Mouse (Mus musculus) layer of hippocampus, postnatal 10 days (tissue): ENCODE measurements at regions not wholly inside any gene's neighbourhood (a gene's known extent, or its start where the extent isn't known, plus 50 kb on each side); places are given as distances from the start of the nearest gene placed in this dataset.
"Not testable (repeated sequence)": the region's sequence is repeated elsewhere in the genome, so short reads cannot be mapped to it uniquely, and the experiment has no call there.

Experiments
- DNase-seq, 2 experiments: peaks; one replicate each; pipeline ENCODE4 v3.0.0; 2021; ENCODE audit warnings: low spot score in 2 of 2

- no peak for DNase-seq
Measured at GRCm38 (mm10) chr3:120335843-120336585, 551.7 kb upstream of the Ptbp2 start.

- not testable (repeated sequence) for DNase-seq
Measured at GRCm38 (mm10) chr3:120307042-120307441, 522.8 kb upstream of the Ptbp2 start.

- DNase-seq, result no peak
Measured at GRCm38 (mm10) chr3:120305608-120306007, 521.3 kb upstream of the Ptbp2 start.
